Mouse (Mus musculus): ENCODE results near the gene Foxn1.

DNA sequence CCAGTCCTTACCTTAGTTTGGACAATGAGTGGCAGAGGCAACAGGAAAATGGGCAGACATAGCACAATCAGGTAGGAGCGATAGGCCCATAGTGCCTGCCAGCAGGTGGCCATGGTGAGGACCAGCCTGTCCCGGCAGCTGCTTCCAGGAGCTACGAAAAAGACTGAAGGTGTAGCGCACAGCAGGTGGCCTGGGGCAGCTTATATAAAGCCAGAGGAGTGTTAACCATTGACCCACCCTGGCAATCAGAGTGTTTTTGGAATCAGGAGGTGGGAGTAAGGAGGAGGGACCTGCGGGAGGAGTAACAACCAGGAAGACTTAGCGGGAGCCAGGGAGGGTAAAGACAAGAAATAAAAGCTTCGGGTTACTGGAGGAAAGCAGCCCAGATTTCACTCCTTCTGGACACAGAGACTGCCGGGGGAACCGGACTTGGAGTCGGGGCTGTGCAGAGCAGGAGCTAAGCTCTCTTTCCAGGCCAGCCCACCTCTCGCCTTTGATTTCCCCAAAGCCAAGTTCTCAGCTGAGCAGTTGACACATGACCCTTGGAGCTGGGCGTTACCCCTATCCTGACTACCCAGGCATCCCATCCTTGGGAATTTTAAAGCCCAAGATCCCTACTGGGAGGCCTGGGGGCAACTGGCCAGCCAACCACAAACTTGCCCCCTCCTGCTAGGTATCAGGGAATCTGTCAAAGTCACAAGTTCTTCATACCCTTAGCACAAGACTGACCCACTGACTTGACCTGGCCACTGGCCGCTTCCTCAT is 35.9 kb upstream of the Foxn1 start, which contains the start of gene Slc13a2:
- TF ChIP-seq CTCF (IDR thresholded peaks at IDR 0.05; ENCODE audit: low read depth, low read length) (no peak), POLR2A (IDR thresholded peaks at IDR 0.05; ENCODE audit: borderline replicate concordance, low read depth, low read length) (no peak)
